Mouse (Mus musculus): ENCODE measurements around the gene Tmem51. TPM values are rescaled to one million over a fixed set of nuclear protein-coding genes. Genes with fewer than 3 reads are reported as not detected.
A peak's percentile ranks its signal among the peaks of the same experiment; 100 is the strongest.

The Tmem51 gene
- total and polyA plus RNA-seq, 3 experiments, result 1.4 to 8.0 (median 8.0) TPM

DNA sequence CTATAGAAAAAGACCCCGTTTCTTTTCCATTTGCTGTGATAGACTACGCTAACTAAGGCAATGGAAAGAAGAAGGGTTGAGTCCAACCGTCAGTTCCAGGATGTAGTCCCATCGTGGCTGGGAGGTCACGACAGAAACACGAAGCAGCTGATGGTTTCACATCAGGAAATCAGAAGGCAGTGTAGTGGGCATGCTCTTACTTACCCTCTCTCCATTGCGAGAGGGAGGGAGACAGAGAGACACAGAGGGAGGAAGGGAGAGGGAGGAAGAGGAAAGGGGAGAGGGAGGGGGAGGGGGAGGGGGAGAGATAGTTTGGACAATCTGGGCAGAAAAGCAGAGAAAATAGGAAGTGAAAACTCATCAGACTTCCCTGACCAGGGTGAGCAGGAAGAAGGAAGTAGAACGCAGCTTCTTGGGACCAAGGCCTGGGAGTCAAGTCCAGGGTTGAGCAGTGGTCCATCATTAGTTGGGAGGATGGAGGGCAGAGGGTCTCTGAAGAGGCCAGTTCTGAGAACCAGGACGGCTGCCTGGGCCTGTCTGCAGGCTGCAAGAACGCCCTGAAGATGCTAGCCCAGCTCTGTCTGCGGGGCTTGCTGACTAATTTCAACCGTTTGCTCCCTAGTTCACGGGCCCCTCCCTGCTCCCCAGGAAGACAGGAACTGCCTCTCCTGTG is 9.9 kb downstream of the Tmem51 start:
- TF ChIP-seq SIN3A (IDR thresholded peaks at IDR 0.05; ENCODE audit: low read length) (no peak), ZC3H11A (IDR thresholded peaks at IDR 0.05; ENCODE audit: low read depth, low read length) (no peak), ZNF384 (IDR thresholded peaks at IDR 0.05; ENCODE audit: low read depth, low read length) (no peak), EP300 (IDR thresholded peaks at IDR 0.05; ENCODE audit: low read length) (peak; percentile 70; the same call in 1 of the 2 replicates), ETS1 (conservative IDR thresholded peaks at IDR 0.05; ENCODE audit: low read depth, low read length) (peak; percentile 27; the same call in 1 of the 2 replicates), JUND (conservative IDR thresholded peaks at IDR 0.05; ENCODE audit: low read depth, low read length) (no peak; the same call in 1 of the 2 replicates), USF1 (IDR thresholded peaks at IDR 0.05; ENCODE audit: low read depth, low read length) (no peak), NELFE (IDR thresholded peaks at IDR 0.05; ENCODE audit: low read depth, low read length) (no peak), IRF4 (IDR thresholded peaks at IDR 0.05; ENCODE audit: low read depth, low read length) (peak; percentile 69), CHD2 (IDR thresholded peaks at IDR 0.05; ENCODE audit: low read length) (peak; percentile 75), MXI1 (IDR thresholded peaks at IDR 0.05; ENCODE audit: low read depth, low read length) (no peak), BHLHE40 (IDR thresholded peaks at IDR 0.05; ENCODE audit: low read depth, low read length) (peak; percentile 26; the same call in 1 of the 2 replicates), ELF1 (IDR thresholded peaks at IDR 0.05; ENCODE audit: low read depth, low read length) (peak; percentile 71)
- Histone ChIP-seq H3K4me1 (ENCODE audit: control insufficient read depth in 1 of 2, insufficient read depth in 2 of 2) (peaks cover 27 to 77% of the 10 kb centered on the region in 2 experiments), H3K27ac (ENCODE audit: insufficient read depth, low read depth) (no peak overlapping the region), H3K79me2 (replicated peaks; ENCODE audit: control insufficient read depth, extremely low read depth, insufficient read depth, poor library complexity, severe bottlenecking) (no peaks in the 10 kb centered on the region), H3K4me3 (replicated peaks in 1 of 3; ENCODE audit: low read depth in 2 of 3, low read length in 2 of 3, poor library complexity in 1 of 3) (peak overlapping the region in 1 of 3 experiments; percentile 29), H3K4me2 (ENCODE audit: insufficient read depth, low read depth, poor library complexity, severe bottlenecking) (peak overlapping the region; percentile 25), H3K9me3 (replicated peaks; ENCODE audit: low read length) (no peaks in the 10 kb centered on the region), H3K9ac (ENCODE audit: insufficient read depth, low read depth) (no peak overlapping the region), H3K36me3 (replicated peaks in 1 of 2; ENCODE audit: control insufficient read depth in 1 of 2, insufficient read depth in 1 of 2, low read length in 1 of 2) (no peaks in the 10 kb centered on the region), H3K27me3 (replicated peaks) (no peaks in the 10 kb centered on the region)
- in situ Hi-C loops (cut with MboI; ENCODE audit: low pct_ligation_motif_present, low pct_unique_long_range_greater_than_20kb, low sequenced_read_pairs), result loop anchor here (10.0 kb wide), 1 partner anchor 209 kb away; no protein-coding TSS in a partner anchor
- dilution Hi-C loops (cut with MboI; ENCODE audit: extremely low pct_ligation_motif_present, extremely low pct_unique_long_range_greater_than_20kb, low sequenced_read_pairs), result no loop called here
- peak; percentile 45 for DNase-seq (ENCODE audit: extremely low read depth)

DNA sequence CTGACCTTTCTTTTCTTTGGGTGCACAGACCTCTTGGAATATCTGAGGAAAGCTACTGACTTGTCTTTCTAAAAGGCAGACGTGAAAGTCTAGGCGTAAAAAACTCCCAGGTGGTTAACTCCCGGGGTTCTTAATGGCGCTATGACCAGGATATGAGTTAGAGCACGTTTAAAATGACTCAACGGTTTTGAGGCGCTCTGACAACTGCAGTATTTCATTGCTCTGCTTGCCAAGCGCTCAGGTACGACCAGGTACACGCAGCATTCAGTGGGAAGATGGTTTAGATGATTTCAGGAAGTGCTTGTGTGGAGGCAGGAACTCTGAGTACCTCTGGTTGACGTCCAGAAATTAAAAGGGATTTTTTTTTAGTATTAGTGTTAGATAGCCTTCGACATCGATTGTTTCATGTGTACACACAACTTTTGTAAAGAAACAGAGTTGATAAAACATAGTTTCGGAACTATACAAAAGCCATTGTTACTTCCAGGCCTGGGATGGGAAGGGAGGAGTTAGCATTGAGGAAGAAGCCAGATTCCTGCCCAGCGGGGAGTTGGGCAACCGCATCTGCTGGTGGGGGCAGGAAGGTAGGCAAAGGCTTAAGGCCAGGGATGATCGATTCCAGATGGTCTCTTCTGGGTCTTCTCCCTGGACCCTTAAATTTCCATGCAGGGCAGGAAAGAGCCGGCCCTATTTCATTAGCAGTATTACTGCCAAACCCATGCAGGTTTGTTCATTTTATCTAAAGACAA is 12.7 kb downstream of the Tmem51 start:
- Histone ChIP-seq H3K9ac (ENCODE audit: insufficient read depth, low read depth) (no peak overlapping the region), H3K4me1 (ENCODE audit: control insufficient read depth in 1 of 2, insufficient read depth in 2 of 2) (peaks cover 17 to 66% of the 10 kb centered on the region in 2 experiments), H3K36me3 (replicated peaks in 1 of 2; ENCODE audit: control insufficient read depth in 1 of 2, insufficient read depth in 1 of 2, low read length in 1 of 2) (no peaks in the 10 kb centered on the region), H3K27me3 (replicated peaks) (no peaks in the 10 kb centered on the region), H3K9me3 (replicated peaks; ENCODE audit: low read length) (no peaks in the 10 kb centered on the region), H3K4me3 (replicated peaks in 1 of 3; ENCODE audit: low read depth in 2 of 3, low read length in 2 of 3, poor library complexity in 1 of 3) (no peak overlapping the region), H3K79me2 (replicated peaks; ENCODE audit: control insufficient read depth, extremely low read depth, insufficient read depth, poor library complexity, severe bottlenecking) (no peaks in the 10 kb centered on the region), H3K27ac (ENCODE audit: insufficient read depth, low read depth) (no peak overlapping the region), H3K4me2 (ENCODE audit: insufficient read depth, low read depth, poor library complexity, severe bottlenecking) (0 out of 2 replicates have a peak overlapping the region, but pooled peaks have one; percentile 17)
- in situ Hi-C loops (cut with MboI; ENCODE audit: low pct_ligation_motif_present, low pct_unique_long_range_greater_than_20kb, low sequenced_read_pairs), result loop anchor here (10.0 kb wide), 1 partner anchor 207 kb away; no protein-coding TSS in a partner anchor
- no peak for DNase-seq (ENCODE audit: extremely low read depth)
- TF ChIP-seq UBTF (IDR thresholded peaks at IDR 0.05; ENCODE audit: low read depth, low read length) (no peak), KAT2A (IDR thresholded peaks at IDR 0.05; ENCODE audit: insufficient replicate concordance, low read length) (no peak), POLR2A (IDR thresholded peaks at IDR 0.05; ENCODE audit: low read depth, low read length) (no peak), MAZ (IDR thresholded peaks at IDR 0.05; ENCODE audit: low read depth, low read length) (no peak), USF1 (IDR thresholded peaks at IDR 0.05; ENCODE audit: low read depth, low read length) (no peak), HCFC1 (IDR thresholded peaks at IDR 0.05; ENCODE audit: low read depth, low read length) (no peak), TBP (conservative IDR thresholded peaks at IDR 0.05; ENCODE audit: low read depth, low read length) (no peak), CHD2 (IDR thresholded peaks at IDR 0.05; ENCODE audit: low read length) (no peak)
- dilution Hi-C loops (cut with MboI; ENCODE audit: extremely low pct_ligation_motif_present, extremely low pct_unique_long_range_greater_than_20kb, low sequenced_read_pairs), result no loop called here

All from CH12.LX (cell line).